Mouse (Mus musculus): ENCODE measurements around the gene Rabif. TPM values are rescaled to one million over a fixed set of nuclear protein-coding genes. Genes with fewer than 3 reads are reported as not detected.
"Not testable (repeated sequence)": the region's sequence is repeated elsewhere in the genome, so short reads cannot be mapped to it uniquely, and the experiment has no call there.

Rabif gene
- polyA plus RNA-seq, 1 experiment from 2014 or later, result 19.8 TPM

GRCm38 (mm10) chr1:134513312-134513860, 18.9 kb downstream of the Rabif start:
- Histone ChIP-seq H3K36me3 (peaks cover 4% of the 10 kb centered on the region; the same call in 1 of the 2 replicates), H3K4me3 (replicated peaks) (peak overlapping the region; percentile 56), H3K4me1 (replicated peaks) (peaks cover 21% of the 10 kb centered on the region), H3K27me3 (peaks cover 49% of the 10 kb centered on the region), H3K4me2 (peak overlapping the region; percentile 76), H3K9ac (peak overlapping the region; percentile 63), H3K27ac (no peak overlapping the region), H3K9me3 (replicated peaks) (no peaks in the 10 kb centered on the region)
- 2% methylated on average over 38 of the region's 38 CpGs for WGBS (ENCODE audit: insufficient replicate concordance)
- ATAC-seq (ENCODE audit: low read depth), result peak; percentile 45; the same call in 1 of the 2 replicates
- no peak for DNase-seq

GRCm38 (mm10) chr1:134513876-134514590, 19.6 kb downstream of the Rabif start:
- WGBS (ENCODE audit: insufficient replicate concordance), result 44% methylated on average over 16 of the region's 16 CpGs
- H3K36me3 ChIP-seq, result 0 out of 2 replicates have a peak, but pooled peaks cover under 1% of the 10 kb centered on the region
- H3K4me1 ChIP-seq (replicated peaks), result peaks cover 25% of the 10 kb centered on the region
- H3K27me3 ChIP-seq, result peaks cover 49% of the 10 kb centered on the region
- H3K9ac ChIP-seq, result peak overlapping the region; percentile 63
- no peak overlapping the region for H3K27ac ChIP-seq
- H3K4me2 ChIP-seq, result peak overlapping the region; percentile 76
- peak overlapping the region; percentile 56 for H3K4me3 ChIP-seq (replicated peaks)
- H3K9me3 ChIP-seq (replicated peaks), result no peaks in the 10 kb centered on the region
- DNase-seq (no peak), ATAC-seq (ENCODE audit: low read depth) (no peak)

GRCm38 (mm10) chr1:134515891-134516290, 21.4 kb downstream of the Rabif start:
- ATAC-seq (ENCODE audit: low read depth), result no peak
- H3K4me2 ChIP-seq, result no peak overlapping the region
- WGBS (ENCODE audit: insufficient replicate concordance), result 66% methylated on average over 2 of the region's 2 CpGs
- DNase-seq, result no peak
- peaks cover 49% of the 10 kb centered on the region for H3K27me3 ChIP-seq
- H3K9me3 ChIP-seq (replicated peaks), result no peaks in the 10 kb centered on the region
- peaks cover 39% of the 10 kb centered on the region for H3K4me1 ChIP-seq (replicated peaks)
- H3K9ac ChIP-seq, result no peak overlapping the region
- no peak overlapping the region for H3K4me3 ChIP-seq (replicated peaks)
- H3K36me3 ChIP-seq, result no peaks in the 10 kb centered on the region
- H3K27ac ChIP-seq, result no peak overlapping the region

GRCm38 (mm10) chr1:134516491-134517198, 22.2 kb downstream of the Rabif start:
- H3K27me3 ChIP-seq, result peaks cover 45% of the 10 kb centered on the region
- WGBS (ENCODE audit: insufficient replicate concordance), result 56% methylated on average over 4 of the region's 4 CpGs

GRCm38 (mm10) chr1:134517841-134518240, 23.4 kb downstream of the Rabif start:
- H3K4me3 ChIP-seq (replicated peaks); H3K9me3 ChIP-seq (replicated peaks); H3K4me2 ChIP-seq; ATAC-seq (ENCODE audit: low read depth); H3K36me3 ChIP-seq; DNase-seq; H3K27ac ChIP-seq; H3K9ac ChIP-seq: not testable (repeated sequence)
- Histone ChIP-seq H3K27me3 (peaks cover 33% of the 10 kb centered on the region), H3K4me1 (replicated peaks) (peaks cover 51% of the 10 kb centered on the region)
- 80% methylated on average over 14 of the region's 14 CpGs for WGBS (ENCODE audit: insufficient replicate concordance)

More at GRCm38 (mm10) chr1:134516491-134517198, 22.2 kb downstream of the Rabif start:
- ATAC-seq (ENCODE audit: low read depth) (no peak), DNase-seq (no peak)
- Histone ChIP-seq H3K27ac (no peak overlapping the region), H3K36me3 (no peaks in the 10 kb centered on the region), H3K4me1 (replicated peaks) (peaks cover 46% of the 10 kb centered on the region), H3K9me3 (replicated peaks) (no peaks in the 10 kb centered on the region), H3K4me3 (replicated peaks) (no peak overlapping the region), H3K9ac (no peak overlapping the region), H3K4me2 (no peak overlapping the region)

- H3K36me3 ChIP-seq, result no peaks in the 10 kb centered on the region
- peaks cover 45% of the 10 kb centered on the region for H3K4me1 ChIP-seq (replicated peaks)
- H3K4me3 ChIP-seq (replicated peaks), result no peak overlapping the region
- WGBS (ENCODE audit: insufficient replicate concordance), result 1% methylated on average over 7 of the region's 7 CpGs
- H3K9me3 ChIP-seq (replicated peaks), result no peaks in the 10 kb centered on the region
- H3K4me2 ChIP-seq, result no peak overlapping the region
- H3K9ac ChIP-seq, result no peak overlapping the region
- DNase-seq, result peak; percentile 78
- ATAC-seq (ENCODE audit: low read depth), result peak; percentile 72
- peaks cover 25% of the 10 kb centered on the region for H3K27me3 ChIP-seq
- peak overlapping the region; percentile 9 for H3K27ac ChIP-seq
These were observed 24.2 kb downstream of the Rabif start for GRCm38 (mm10) chr1:134518677-134519076.

- peak overlapping the region; percentile 9; the same call in 1 of the 2 replicates for H3K27ac ChIP-seq
- 87% methylated on average over 5 of the region's 5 CpGs for WGBS (ENCODE audit: insufficient replicate concordance)
- DNase-seq; H3K4me2 ChIP-seq; H3K9ac ChIP-seq; H3K4me3 ChIP-seq (replicated peaks); H3K36me3 ChIP-seq; H3K9me3 ChIP-seq (replicated peaks); ATAC-seq (ENCODE audit: low read depth): not testable (repeated sequence)
- peaks cover 39% of the 10 kb centered on the region for H3K4me1 ChIP-seq (replicated peaks)
- H3K27me3 ChIP-seq, result peaks cover 20% of the 10 kb centered on the region
These were observed 24.8 kb downstream of the Rabif start for GRCm38 (mm10) chr1:134519201-134519600.

- WGBS (ENCODE audit: insufficient replicate concordance), result 24% methylated on average over 8 of the region's 8 CpGs
- H3K36me3 ChIP-seq, result no peaks in the 10 kb centered on the region
These were observed 25.7 kb downstream of the Rabif start for GRCm38 (mm10) chr1:134520001-134520721.

GRCm38 (mm10) chr1:134521163-134521562, 26.7 kb downstream of the Rabif start:
- H3K9ac ChIP-seq, result no peak overlapping the region
- H3K4me2 ChIP-seq, result no peak overlapping the region
- peak; percentile 39; the same call in 1 of the 2 replicates for ATAC-seq (ENCODE audit: low read depth)
- DNase-seq, result no peak
- peaks cover 3% of the 10 kb centered on the region for H3K27me3 ChIP-seq
- H3K36me3 ChIP-seq, result no peaks in the 10 kb centered on the region
- H3K27ac ChIP-seq, result peak overlapping the region; percentile 69
- 44% methylated on average over 7 of the region's 7 CpGs for WGBS (ENCODE audit: insufficient replicate concordance)
- H3K9me3 ChIP-seq (replicated peaks), result no peaks in the 10 kb centered on the region
- peaks cover 47% of the 10 kb centered on the region for H3K4me1 ChIP-seq (replicated peaks)
- no peak overlapping the region for H3K4me3 ChIP-seq (replicated peaks)

More at GRCm38 (mm10) chr1:134520001-134520721, 25.7 kb downstream of the Rabif start:
- Histone ChIP-seq H3K9ac (peak overlapping the region; percentile 11; the same call in 1 of the 2 replicates), H3K27me3 (peaks cover 10% of the 10 kb centered on the region), H3K9me3 (replicated peaks) (no peaks in the 10 kb centered on the region), H3K4me2 (no peak overlapping the region), H3K27ac (peak overlapping the region; percentile 69), H3K4me3 (replicated peaks) (no peak overlapping the region), H3K4me1 (replicated peaks) (peaks cover 39% of the 10 kb centered on the region)
- DNase-seq (no peak), ATAC-seq (ENCODE audit: low read depth) (peak; percentile 58)

- WGBS (ENCODE audit: insufficient replicate concordance), result 29% methylated on average over 2 of the region's 2 CpGs
- 0 out of 2 replicates have a peak overlapping the region, but pooled peaks have one; percentile 11 for H3K9ac ChIP-seq
- H3K36me3 ChIP-seq, result no peaks in the 10 kb centered on the region
- peaks cover 59% of the 10 kb centered on the region for H3K4me1 ChIP-seq (replicated peaks)
- peak overlapping the region; percentile 24; the same call in 1 of the 2 replicates for H3K27ac ChIP-seq
- ATAC-seq (ENCODE audit: low read depth), result no peak
- no peak for DNase-seq
- no peaks in the 10 kb centered on the region for H3K9me3 ChIP-seq (replicated peaks)
- no peaks in the 10 kb centered on the region for H3K27me3 ChIP-seq
- no peak overlapping the region for H3K4me2 ChIP-seq
- no peak overlapping the region for H3K4me3 ChIP-seq (replicated peaks)
These were observed 27.9 kb downstream of the Rabif start for GRCm38 (mm10) chr1:134522325-134522724.

All from liver, embryonic 13.5 days (tissue).